Mouse (Mus musculus): Measurements from ENCODE around the gene Ppm1h. TPM values are rescaled to one million over a fixed set of nuclear protein-coding genes. Genes with fewer than 3 reads are reported as not detected.

Gene Ppm1h
- polyA plus RNA-seq, 1 experiment from 2014 or later: 4.9 TPM

DNA sequence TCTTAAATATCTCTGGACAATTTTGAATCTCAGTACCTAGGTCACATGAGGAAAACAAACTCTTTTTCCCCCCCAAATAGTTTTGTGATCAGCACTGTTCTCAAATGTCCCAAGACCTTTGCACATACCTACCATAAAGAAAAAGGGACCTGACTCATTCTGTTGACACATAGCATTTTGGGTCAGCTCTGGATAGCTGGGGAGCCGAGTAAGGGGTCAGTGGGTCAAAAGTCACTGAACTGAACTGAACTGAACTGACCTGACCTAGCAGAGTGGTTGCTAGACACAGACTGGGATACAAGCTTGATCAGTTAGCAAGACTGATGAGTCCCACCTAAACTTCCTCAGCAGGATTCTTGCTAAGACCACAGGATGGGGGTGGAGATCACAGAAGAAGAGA is 6.7 kb downstream of the Ppm1h start:
- Histone ChIP-seq H3K9ac (ENCODE audit: low read length) (no peak overlapping the region), H3K27ac (replicated peaks in 1 of 2; ENCODE audit: control insufficient read depth in 1 of 2, insufficient read depth in 1 of 2, low read depth in 2 of 2, low read length in 2 of 2) (no peak overlapping the region), H3K4me2 (ENCODE audit: low read length) (no peak overlapping the region), H3K36me3 (ENCODE audit: control insufficient read depth, insufficient read depth, low read length) (no peaks in the 10 kb centered on the region; the same call in 1 of the 2 replicates), H3K27me3 (ENCODE audit: control insufficient read depth, insufficient read depth, low read length) (no peaks in the 10 kb centered on the region), H3K9me3 (ENCODE audit: control insufficient read depth, low read length) (no peaks in the 10 kb centered on the region), H3K4me1 (ENCODE audit: control insufficient read depth in 2 of 2, insufficient read depth in 2 of 2, low read length in 2 of 2) (peaks cover 3 to 5% of the 10 kb centered on the region in 2 experiments; a peak in 3 of 4 replicates), H3K4me3 (ENCODE audit: control insufficient read depth in 1 of 2, insufficient read depth in 1 of 2, low read depth in 1 of 2, low read length in 2 of 2) (no peak overlapping the region)
- WGBS: 57% methylated on average over 1 of the region's 1 CpGs
- no peak for ATAC-seq (ENCODE audit: insufficient number of reproducible peaks, insufficient read depth, low FRiP score, low read depth)

DNA sequence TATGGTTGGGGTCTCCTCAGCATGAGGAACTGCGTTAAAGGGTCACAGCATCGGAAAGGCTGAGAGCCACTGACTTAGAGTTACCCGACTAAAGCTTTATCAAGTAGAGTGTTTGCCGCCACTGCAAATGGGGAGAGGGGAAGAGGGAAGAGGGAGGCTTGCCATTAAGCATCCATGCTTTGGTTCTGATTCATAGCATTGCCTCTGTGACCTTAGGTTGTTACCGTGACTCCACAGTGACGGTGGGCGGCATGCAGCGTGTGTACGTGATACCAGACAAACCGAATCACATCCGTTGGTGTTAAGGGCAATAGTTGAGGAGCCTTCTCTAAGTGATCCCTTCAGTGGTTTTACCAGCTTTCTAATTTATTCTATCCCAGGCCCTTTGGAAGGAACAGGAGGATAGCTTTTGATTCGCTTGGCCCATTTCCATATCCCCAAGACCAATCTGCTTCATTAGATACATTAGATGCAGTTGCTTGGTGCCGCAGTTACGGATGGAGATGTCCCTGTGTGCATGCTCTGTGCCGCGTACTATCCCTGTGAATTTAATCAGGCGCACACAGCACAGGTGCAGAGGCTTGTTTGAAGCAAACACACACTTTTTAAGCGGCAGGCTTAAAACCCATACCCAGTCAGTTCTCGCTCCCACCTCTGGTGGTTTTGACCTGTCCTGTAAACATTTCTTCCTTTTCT is 7.4 kb downstream of the Ppm1h start:
- no peak overlapping the region for H3K27ac ChIP-seq (replicated peaks in 1 of 2; ENCODE audit: control insufficient read depth in 1 of 2, insufficient read depth in 1 of 2, low read depth in 2 of 2, low read length in 2 of 2)
- H3K4me3 ChIP-seq (ENCODE audit: control insufficient read depth in 1 of 2, insufficient read depth in 1 of 2, low read depth in 1 of 2, low read length in 2 of 2): no peak overlapping the region
- ATAC-seq (ENCODE audit: insufficient number of reproducible peaks, insufficient read depth, low FRiP score, low read depth): no peak
- no peak overlapping the region for H3K9ac ChIP-seq (ENCODE audit: low read length)
- H3K27me3 ChIP-seq (ENCODE audit: control insufficient read depth, insufficient read depth, low read length): no peaks in the 10 kb centered on the region
- no peaks in the 10 kb centered on the region for H3K4me1 ChIP-seq (ENCODE audit: control insufficient read depth in 2 of 2, insufficient read depth in 2 of 2, low read length in 2 of 2)
- no peaks in the 10 kb centered on the region for H3K9me3 ChIP-seq (ENCODE audit: control insufficient read depth, low read length)
- 91% methylated on average over 19 of the region's 19 CpGs for WGBS
- H3K36me3 ChIP-seq (ENCODE audit: control insufficient read depth, insufficient read depth, low read length): no peaks in the 10 kb centered on the region; the same call in 1 of the 2 replicates
- no peak overlapping the region for H3K4me2 ChIP-seq (ENCODE audit: low read length)

DNA sequence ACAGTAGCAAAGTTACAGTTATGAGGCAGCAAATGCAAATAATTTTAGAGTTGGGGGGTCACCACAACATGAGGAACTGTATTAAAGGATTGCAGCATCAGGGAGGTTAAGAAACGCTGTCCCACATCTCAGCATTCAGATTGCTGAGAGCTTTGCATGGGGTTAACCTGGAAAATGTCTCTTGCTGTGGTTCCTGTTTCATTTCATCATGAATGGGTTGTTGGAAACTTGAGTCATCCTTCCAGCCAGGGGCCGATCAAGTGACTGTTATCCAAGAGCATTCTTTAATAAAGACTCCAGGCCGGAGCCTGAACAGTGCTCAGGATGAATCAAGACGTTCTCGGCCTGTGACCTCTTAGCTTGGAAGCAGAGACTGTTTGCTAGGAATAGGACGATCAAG is 12.1 kb downstream of the Ppm1h start:
- H3K9me3 ChIP-seq (ENCODE audit: control insufficient read depth, low read length): no peaks in the 10 kb centered on the region
- H3K4me2 ChIP-seq (ENCODE audit: low read length): no peak overlapping the region
- H3K4me3 ChIP-seq (ENCODE audit: control insufficient read depth in 1 of 2, insufficient read depth in 1 of 2, low read depth in 1 of 2, low read length in 2 of 2): no peak overlapping the region
- H3K4me1 ChIP-seq (ENCODE audit: control insufficient read depth in 2 of 2, insufficient read depth in 2 of 2, low read length in 2 of 2): no peaks in the 10 kb centered on the region
- H3K27ac ChIP-seq (replicated peaks in 1 of 2; ENCODE audit: control insufficient read depth in 1 of 2, insufficient read depth in 1 of 2, low read depth in 2 of 2, low read length in 2 of 2): no peak overlapping the region
- 73% methylated on average over 6 of the region's 6 CpGs for WGBS
- H3K36me3 ChIP-seq (ENCODE audit: control insufficient read depth, insufficient read depth, low read length): no peaks in the 10 kb centered on the region; the same call in 1 of the 2 replicates
- no peak for ATAC-seq (ENCODE audit: insufficient number of reproducible peaks, insufficient read depth, low FRiP score, low read depth)
- no peak overlapping the region for H3K9ac ChIP-seq (ENCODE audit: low read length)
- H3K27me3 ChIP-seq (ENCODE audit: control insufficient read depth, insufficient read depth, low read length): no peaks in the 10 kb centered on the region

DNA sequence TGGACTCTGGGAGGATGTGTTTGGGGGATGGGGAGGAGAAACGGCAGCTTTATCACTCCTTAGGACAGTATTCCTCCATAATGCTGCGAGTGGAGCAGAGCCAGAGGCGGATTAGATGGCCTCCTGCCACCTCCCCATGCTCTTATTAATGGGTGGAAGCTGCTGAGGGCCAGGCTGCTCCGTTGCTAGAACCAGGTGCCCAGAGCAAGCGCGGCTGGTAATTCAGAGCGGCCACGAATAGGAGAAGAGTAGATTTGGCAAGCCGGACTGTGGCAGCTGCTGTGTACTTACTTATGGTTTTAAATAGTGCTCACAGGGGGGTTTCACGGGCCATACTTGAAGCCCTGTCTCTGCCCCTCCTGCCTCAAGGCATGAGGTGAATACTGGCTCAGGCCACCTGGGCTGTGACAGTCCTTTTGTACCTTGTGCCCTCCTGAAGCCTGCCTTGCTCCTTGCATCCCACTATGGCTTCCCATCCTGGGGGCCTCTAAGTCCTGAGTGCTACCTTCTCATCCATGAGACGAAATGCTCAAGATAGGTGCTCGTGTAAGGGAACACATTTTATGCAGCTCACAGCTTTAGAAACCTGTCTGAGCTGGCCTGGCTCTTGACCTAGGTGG is 14.7 kb downstream of the Ppm1h start:
- Histone ChIP-seq H3K27ac (replicated peaks in 1 of 2; ENCODE audit: control insufficient read depth in 1 of 2, insufficient read depth in 1 of 2, low read depth in 2 of 2, low read length in 2 of 2) (no peak overlapping the region), H3K36me3 (ENCODE audit: control insufficient read depth, insufficient read depth, low read length) (no peaks in the 10 kb centered on the region), H3K9me3 (ENCODE audit: control insufficient read depth, low read length) (no peaks in the 10 kb centered on the region), H3K9ac (ENCODE audit: low read length) (no peak overlapping the region), H3K4me3 (ENCODE audit: control insufficient read depth in 1 of 2, insufficient read depth in 1 of 2, low read depth in 1 of 2, low read length in 2 of 2) (no peak overlapping the region), H3K4me2 (ENCODE audit: low read length) (no peak overlapping the region), H3K4me1 (ENCODE audit: control insufficient read depth in 2 of 2, insufficient read depth in 2 of 2, low read length in 2 of 2) (no peaks in the 10 kb centered on the region), H3K27me3 (ENCODE audit: control insufficient read depth, insufficient read depth, low read length) (no peaks in the 10 kb centered on the region)
- ATAC-seq (ENCODE audit: insufficient number of reproducible peaks, insufficient read depth, low FRiP score, low read depth): no peak
- 71% methylated on average over 12 of the region's 12 CpGs for WGBS

DNA sequence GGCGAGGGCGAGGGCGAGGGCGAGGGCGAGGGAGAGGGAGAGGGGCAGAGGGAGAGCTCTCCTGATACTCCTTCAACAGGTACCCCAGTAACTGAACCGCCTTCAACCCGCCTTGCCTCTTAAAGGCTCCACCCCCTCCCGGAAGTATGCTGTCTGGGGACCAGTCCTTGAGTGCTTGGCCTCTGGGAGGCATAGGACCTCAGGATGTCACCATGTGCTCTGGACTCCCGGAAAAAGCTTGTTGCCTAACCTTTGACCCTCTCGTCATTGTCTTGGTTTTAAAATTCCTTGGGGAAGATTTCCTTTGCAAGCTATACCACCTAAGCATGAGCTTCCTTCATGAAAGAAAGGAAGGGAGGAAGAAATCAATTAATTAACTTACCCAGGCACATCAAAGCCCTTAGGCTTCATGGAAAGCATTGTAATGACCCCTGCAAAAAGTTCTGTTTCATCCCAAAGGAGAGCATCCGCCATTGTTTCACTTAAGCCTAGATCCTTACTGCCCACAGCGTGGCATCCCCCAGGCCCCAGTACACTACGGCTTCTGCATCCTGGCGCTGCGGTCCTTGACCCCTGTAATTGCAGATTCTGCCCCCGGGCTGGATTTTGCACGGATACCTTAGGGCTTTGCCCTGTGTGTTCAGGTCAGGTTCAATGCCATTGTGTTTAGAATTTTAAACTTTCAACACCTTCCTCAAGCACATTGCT is 15.5 kb downstream of the Ppm1h start:
- H3K27me3 ChIP-seq (ENCODE audit: control insufficient read depth, insufficient read depth, low read length): no peaks in the 10 kb centered on the region
- H3K4me2 ChIP-seq (ENCODE audit: low read length): no peak overlapping the region
- H3K27ac ChIP-seq (replicated peaks in 1 of 2; ENCODE audit: control insufficient read depth in 1 of 2, insufficient read depth in 1 of 2, low read depth in 2 of 2, low read length in 2 of 2): no peak overlapping the region
- H3K9me3 ChIP-seq (ENCODE audit: control insufficient read depth, low read length): no peaks in the 10 kb centered on the region
- no peak overlapping the region for H3K9ac ChIP-seq (ENCODE audit: low read length)
- no peaks in the 10 kb centered on the region for H3K4me1 ChIP-seq (ENCODE audit: control insufficient read depth in 2 of 2, insufficient read depth in 2 of 2, low read length in 2 of 2)
- no peak overlapping the region for H3K4me3 ChIP-seq (ENCODE audit: control insufficient read depth in 1 of 2, insufficient read depth in 1 of 2, low read depth in 1 of 2, low read length in 2 of 2)
- ATAC-seq (ENCODE audit: insufficient number of reproducible peaks, insufficient read depth, low FRiP score, low read depth): no peak
- 71% methylated on average over 12 of the region's 17 CpGs for WGBS
- no peaks in the 10 kb centered on the region for H3K36me3 ChIP-seq (ENCODE audit: control insufficient read depth, insufficient read depth, low read length)

DNA sequence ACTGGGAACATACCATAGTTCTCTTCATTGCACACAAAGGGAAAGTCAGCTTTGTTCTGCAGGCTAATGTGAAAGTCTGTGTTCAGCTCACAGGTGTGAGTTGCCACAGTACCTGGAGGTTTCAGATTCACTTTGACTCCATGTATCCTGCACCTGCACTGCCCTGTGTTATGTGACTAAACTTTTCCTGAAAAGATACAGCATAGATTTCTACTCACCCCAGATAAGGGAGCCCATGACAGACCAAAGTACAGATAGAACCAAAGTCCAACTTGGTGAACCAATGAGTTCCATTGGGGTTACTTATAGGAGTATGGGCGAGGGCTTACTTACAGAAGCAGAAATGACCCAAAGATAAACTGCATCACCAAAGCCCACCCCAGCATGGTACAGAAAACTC is 17.8 kb downstream of the Ppm1h start:
- H3K27ac ChIP-seq (replicated peaks in 1 of 2; ENCODE audit: control insufficient read depth in 1 of 2, insufficient read depth in 1 of 2, low read depth in 2 of 2, low read length in 2 of 2): no peak overlapping the region
- no peak overlapping the region for H3K4me3 ChIP-seq (ENCODE audit: control insufficient read depth in 1 of 2, insufficient read depth in 1 of 2, low read depth in 1 of 2, low read length in 2 of 2)
- H3K9ac ChIP-seq (ENCODE audit: low read length): no peak overlapping the region
- H3K27me3 ChIP-seq (ENCODE audit: control insufficient read depth, insufficient read depth, low read length): no peaks in the 10 kb centered on the region
- WGBS: 94% methylated on average over 1 of the region's 1 CpGs
- H3K36me3 ChIP-seq (ENCODE audit: control insufficient read depth, insufficient read depth, low read length): no peaks in the 10 kb centered on the region
- no peaks in the 10 kb centered on the region for H3K4me1 ChIP-seq (ENCODE audit: control insufficient read depth in 2 of 2, insufficient read depth in 2 of 2, low read length in 2 of 2)
- no peak overlapping the region for H3K4me2 ChIP-seq (ENCODE audit: low read length)
- ATAC-seq (ENCODE audit: insufficient number of reproducible peaks, insufficient read depth, low FRiP score, low read depth): no peak
- no peaks in the 10 kb centered on the region for H3K9me3 ChIP-seq (ENCODE audit: control insufficient read depth, low read length)

DNA sequence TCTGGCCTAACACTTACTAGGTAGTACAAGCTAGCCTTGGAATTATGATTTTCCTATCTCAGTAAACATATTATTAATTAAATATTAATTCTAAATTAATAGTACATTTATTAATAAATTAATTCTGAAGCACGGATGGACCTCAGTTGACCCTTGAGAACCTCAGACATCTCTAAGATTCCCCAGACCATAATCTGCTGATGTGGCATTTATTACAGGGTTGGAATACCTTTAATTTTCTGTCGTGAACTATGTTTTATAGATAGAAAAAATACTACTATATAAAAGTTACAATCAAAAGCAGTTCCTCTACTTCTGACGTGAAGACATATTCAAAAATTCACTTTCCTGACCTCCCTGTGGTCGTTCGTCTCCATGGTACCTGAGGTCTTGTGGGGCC is 19.8 kb downstream of the Ppm1h start:
- Histone ChIP-seq H3K9ac (ENCODE audit: low read length) (no peak overlapping the region), H3K36me3 (ENCODE audit: control insufficient read depth, insufficient read depth, low read length) (no peaks in the 10 kb centered on the region), H3K4me2 (ENCODE audit: low read length) (no peak overlapping the region), H3K27me3 (ENCODE audit: control insufficient read depth, insufficient read depth, low read length) (no peaks in the 10 kb centered on the region), H3K27ac (replicated peaks in 1 of 2; ENCODE audit: control insufficient read depth in 1 of 2, insufficient read depth in 1 of 2, low read depth in 2 of 2, low read length in 2 of 2) (no peak overlapping the region), H3K4me3 (ENCODE audit: control insufficient read depth in 1 of 2, insufficient read depth in 1 of 2, low read depth in 1 of 2, low read length in 2 of 2) (no peak overlapping the region), H3K4me1 (ENCODE audit: control insufficient read depth in 2 of 2, insufficient read depth in 2 of 2, low read length in 2 of 2) (peaks cover 0 to 3% of the 10 kb centered on the region in 2 experiments; a peak in 1 of 4 replicates), H3K9me3 (ENCODE audit: control insufficient read depth, low read length) (no peaks in the 10 kb centered on the region)
- ATAC-seq (ENCODE audit: insufficient number of reproducible peaks, insufficient read depth, low FRiP score, low read depth): no peak
- 82% methylated on average over 5 of the region's 5 CpGs for WGBS

Data from heart, embryonic 14.5 days (tissue).